Mouse (Mus musculus) G1E (cell line): Measurements from ENCODE around the gene Dop1b.

Experiments
- CTCF ChIP-seq: IDR thresholded peaks from 2 replicates; pipeline ENCODE4 v1.5.1; 2012; ENCODE audit warnings: low read depth, low read length, inconsistent platforms, mixed read lengths
- GATA1 ChIP-seq: IDR thresholded peaks from 2 replicates; pipeline ENCODE4 v1.6.1; 2012; ENCODE audit warnings: borderline replicate concordance, low read length, inconsistent platforms, mixed read lengths
- POLR2AphosphoS5 ChIP-seq: IDR thresholded peaks from 2 replicates; pipeline ENCODE4 v1.6.1; 2012; ENCODE audit warnings: low read depth, low read length, inconsistent platforms; ENCODE audit not compliant: insufficient replicate concordance
- TAL1 ChIP-seq: conservative IDR thresholded peaks from 2 replicates; pipeline ENCODE4 v1.6.1; 2012; ENCODE audit warnings: low read depth, low read length, inconsistent platforms, mixed read lengths

DNA sequence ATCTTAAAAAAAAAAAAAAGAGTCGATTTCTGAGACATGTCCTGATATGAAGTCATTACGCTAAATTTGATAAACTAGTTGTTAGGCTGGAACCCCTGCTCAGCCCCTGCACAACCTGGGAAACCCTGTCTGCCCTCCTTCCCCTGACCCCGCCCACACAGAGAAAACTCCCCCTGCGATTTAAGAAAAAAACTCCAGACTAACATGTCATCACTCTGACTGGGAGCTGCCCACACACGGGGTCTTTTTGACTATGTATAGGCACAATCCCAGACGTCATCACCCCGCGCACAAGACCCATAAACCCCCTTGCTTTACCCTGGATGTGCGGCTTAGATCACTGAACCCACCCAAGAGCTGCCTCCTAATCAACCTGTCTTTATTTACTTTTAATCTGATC is 118.4 kb downstream of the Dop1b start:
- no peak for TF ChIP-seq CTCF
- no peak for TF ChIP-seq TAL1
- TF ChIP-seq GATA1: no peak
- TF ChIP-seq POLR2AphosphoS5: no peak
